Mouse (Mus musculus) layer of hippocampus, adult 11-12 months (tissue): ENCODE data around the gene Wnt7b.

Experiments
- DNase-seq: peaks from one replicate; pipeline ENCODE4 v3.0.0; 2022; ENCODE audit warnings: low spot score

Gene Wnt7b

DNA sequence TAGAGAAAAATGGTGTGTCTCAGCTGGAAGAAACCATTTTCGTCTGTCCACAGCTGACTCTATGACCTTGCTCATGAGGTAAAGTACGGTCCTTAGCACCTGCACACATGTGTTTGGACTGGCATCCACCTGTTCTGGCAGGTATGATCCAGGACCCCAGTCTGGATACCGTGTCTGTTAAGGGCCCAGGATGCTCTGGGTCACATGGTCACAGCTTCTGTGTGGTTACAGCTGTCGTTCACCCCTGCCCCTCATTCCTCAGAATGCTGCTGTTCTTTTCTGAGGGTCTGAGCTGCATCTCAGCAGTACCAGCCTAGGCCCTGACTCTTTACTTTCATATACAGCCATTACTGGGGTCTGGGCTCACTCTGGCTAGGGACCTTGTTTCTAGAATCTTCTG lies 18.9 kb upstream of the Wnt7b start:
- DNase-seq = no peak

DNA sequence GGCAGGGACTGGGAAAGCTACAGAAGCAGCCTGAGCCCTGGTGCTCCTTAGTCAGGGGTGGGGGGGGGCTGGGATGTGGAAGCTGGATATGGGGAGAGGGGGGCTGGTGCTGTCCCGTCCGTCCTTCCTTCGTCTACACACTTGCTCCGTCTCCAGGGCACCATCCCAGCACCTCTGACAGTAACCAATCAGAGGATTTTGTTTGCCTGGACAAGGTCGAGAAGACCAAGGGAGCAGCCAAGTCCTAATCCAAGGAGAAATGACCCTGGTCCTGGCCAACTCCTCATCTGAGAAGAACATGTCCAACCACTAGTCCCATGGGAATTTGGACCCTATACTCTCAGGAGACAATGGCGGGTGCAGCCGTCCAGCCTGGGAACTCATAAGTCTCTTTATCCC lies 18.4 kb upstream of the Wnt7b start:
- no peak for DNase-seq

DNA sequence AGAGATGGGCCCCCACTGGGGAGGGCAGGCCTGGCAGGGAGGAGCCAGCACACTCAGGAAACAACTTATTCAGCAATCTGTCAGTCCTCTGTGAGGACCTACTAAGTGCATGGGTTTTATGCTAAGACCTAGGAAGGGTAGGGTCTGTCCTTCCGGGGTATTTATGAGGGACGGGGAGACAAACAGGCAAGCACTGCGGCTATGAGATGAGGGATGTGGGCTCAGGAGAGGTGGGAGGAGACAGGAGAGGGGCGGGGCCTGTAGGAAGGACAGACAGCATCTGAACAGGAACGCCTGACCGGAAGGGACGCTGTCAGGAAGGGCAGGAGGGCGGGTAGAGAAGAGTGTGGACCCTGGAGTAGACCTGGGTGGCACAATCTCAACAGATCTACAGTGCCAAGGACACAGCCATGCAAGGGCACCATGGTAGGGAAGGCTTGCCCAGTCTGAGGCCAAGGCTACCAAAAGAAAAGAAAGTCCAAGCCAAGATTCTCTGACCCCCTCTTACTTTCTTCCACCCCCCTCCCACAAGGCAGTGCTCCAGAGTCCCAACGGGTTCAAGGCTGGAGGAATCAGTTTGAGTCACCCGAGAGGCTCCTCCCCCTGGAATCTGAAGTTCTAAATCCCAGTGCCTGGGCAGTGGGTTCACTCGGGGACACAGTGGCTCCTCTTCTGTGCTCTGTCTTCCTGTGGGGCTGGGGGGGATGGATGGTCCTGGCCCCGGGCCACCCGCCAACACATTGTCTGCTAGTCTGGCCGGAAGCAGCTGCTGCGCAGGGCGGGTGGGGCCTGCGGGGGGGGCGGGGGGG lies 17.8 kb upstream of the Wnt7b start:
- DNase-seq = no peak

DNA sequence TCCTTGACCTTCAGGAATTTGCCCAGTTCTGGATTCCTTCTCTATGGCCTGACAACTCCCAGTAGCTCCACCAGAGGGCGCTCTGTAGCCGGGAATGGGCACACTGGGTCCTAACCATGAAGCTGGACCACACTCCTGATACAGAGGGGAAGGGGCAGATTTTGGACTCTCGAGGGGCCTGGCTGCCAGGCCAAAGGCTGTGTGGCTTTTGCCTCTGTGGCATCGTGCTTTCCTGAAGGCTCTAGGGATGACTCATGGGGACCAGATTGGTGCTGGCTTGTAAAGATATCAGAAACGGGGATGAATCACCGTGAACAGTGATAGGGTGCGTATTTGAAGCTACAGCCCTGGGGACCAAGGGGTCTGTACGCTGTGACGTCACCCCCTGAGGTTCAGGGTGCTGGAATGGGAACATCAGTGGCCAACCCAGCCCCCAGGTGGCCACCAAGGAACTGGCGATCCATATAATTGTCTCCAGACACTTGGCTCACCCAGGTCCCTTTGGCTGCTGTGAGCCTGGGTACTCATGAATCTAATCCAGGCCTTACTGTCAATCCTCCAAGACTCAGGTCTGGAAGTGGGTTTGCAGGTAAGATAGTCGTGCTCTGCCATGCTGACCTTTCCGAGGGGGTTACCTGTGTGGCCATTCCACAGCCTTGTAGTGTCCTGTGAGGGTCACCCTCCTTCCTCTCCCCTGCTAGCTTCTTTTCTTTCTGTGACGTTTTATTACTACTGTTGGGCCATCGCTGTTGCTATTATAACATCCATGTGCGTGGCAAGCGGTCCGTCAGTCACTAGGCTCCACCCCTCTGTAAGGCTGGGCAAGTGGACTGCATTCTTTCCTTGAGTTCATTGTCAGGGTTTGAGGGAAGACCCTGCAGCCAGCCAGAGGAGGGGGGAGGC lies 17.0 kb upstream of the Wnt7b start:
- DNase-seq = peak; percentile 80

DNA sequence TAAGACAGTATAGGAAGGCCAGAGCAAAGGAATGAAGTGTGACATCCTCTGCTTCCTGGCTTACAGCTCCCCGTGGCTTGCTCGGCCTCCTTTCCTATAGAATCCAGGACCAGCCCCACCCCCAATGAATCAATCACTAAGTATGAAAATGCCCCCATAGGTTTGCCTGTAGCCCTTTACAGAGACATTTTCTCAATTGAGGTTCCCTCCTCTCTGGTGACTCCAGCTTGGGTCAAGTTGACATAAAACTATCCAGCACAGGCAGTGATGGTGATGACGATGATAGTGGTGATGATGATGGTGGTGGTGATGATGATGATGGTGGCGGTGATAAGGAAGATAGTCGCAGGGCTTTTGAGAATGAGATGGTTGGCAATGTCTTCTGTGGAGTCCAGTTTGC lies 16.2 kb upstream of the Wnt7b start:
- no peak for DNase-seq

DNA sequence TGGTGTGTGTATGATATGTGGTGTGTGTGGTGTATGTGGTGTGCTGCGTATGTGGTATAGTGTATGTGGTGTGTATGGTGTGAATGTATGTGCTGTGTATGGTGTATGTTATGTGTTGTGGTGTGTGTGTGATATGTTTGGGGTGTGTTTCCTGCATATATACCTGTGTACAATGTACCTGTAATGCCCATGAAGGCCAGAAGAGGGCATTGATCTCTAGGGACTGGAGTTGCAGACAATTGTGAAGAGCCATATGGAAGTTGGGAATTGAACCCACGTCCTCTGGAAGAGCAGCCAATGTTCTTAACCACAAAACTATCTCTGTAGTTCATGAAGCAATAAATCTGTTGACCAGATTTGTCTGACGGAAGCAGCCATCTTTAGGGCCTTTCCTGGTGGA lies 15.1 kb upstream of the Wnt7b start:
- no peak for DNase-seq

DNA sequence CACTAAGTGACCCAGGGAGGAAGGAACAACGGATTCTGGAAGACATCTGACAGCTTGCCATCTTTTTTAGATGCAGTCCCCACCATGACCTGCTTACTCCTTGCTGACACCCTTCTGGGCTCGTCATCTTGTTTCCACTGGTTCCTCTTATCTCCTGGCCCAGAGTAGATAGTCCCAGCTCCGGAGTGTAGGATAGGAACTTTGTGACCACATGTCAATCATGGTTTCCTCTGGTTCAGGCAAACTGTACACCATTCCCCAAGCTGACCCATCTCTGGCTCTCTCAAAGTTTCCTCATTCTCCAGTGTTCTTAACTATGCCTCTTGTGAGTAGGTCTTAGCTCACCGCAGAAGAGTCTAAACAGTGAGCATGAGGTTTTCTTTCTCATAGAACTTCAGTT lies 10.4 kb upstream of the Wnt7b start:
- DNase-seq = no peak

DNA sequence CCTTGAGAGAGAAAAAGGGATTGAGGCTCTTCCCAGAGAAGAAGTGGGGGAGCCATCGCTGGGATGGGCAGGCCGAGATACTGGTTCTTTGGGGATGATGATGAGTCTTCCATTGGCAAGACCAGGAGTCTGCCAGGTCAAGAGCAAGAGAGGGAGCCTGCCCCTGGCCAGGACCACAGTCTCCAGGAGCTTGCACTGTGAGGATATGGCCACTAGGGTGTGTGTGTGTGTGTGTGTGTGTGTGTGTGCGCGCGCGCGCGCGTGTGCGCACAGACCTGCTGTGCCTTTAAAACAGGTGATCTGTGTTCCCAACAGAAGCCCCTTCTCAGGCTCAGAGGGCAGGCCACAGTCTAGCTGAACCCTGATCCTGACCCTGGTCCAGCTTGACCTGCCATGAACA lies 8.6 kb upstream of the Wnt7b start:
- DNase-seq = no peak

DNA sequence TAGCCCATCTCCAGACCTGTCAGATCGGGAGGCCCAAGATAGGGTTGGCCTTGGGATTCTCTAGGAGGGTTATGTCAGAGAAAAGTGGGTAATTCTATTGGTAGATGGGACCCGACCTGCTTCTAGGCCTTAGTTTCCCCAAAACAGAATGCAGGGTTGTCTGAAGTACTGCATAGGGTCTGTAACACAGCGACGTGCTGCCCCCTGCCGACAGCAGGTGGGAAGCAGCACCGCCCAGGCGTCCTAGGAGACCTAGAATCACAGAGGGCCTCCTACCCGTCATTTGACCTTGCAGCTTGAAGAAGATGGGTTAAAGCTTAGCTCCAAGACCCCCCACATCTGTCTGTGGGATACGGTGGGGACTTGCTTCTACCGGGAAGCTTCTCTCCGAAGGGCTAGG lies 1.2 kb upstream of the Wnt7b start:
- DNase-seq = peak; percentile 79

DNA sequence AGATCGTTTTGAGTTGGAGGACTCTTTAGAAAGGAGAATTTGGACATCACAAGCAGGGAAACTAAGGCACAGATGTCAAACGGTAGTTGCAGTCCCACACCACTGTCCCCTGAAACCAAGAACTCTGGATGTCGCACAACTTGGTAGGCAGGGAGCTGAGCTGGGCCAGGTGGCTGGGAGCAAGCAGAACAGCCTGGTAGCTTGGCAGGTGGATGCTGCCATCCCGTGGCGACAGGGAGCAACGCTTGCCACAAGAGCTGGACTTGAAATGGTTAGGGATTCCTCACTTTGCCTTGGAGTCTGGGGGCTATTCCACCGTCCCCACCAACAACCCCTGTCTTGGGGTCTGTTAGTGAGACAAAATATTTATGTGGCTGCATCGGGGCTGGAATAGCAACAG lies 751 bp upstream of the Wnt7b start:
- DNase-seq = peak; percentile 87

DNA sequence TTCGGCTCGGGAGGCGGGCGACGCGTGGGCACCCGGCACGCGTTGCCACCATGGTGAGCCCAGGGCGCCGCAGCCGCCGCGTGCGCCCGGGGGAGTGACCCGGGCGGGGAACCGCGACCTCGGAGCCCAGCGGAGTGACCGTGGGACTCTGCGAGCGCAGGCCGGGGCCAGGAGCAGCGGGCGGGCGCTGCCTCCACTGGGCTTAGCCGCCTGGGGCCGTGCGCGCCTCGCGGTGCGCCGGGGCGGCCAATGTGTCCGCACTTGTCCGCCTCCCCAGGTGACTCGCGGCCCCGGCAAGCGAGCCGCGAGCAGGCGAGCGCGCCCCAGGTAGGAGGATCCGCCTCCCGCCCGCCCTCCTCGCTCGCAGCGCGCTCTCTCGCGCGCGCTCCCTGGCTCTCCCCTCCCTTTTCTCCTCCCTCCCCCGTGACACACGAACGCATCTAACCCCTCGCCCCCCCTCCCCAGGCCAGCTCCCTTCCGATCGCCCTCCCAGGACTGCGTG lies 659 bp downstream of the Wnt7b start:
- DNase-seq = no peak

DNA sequence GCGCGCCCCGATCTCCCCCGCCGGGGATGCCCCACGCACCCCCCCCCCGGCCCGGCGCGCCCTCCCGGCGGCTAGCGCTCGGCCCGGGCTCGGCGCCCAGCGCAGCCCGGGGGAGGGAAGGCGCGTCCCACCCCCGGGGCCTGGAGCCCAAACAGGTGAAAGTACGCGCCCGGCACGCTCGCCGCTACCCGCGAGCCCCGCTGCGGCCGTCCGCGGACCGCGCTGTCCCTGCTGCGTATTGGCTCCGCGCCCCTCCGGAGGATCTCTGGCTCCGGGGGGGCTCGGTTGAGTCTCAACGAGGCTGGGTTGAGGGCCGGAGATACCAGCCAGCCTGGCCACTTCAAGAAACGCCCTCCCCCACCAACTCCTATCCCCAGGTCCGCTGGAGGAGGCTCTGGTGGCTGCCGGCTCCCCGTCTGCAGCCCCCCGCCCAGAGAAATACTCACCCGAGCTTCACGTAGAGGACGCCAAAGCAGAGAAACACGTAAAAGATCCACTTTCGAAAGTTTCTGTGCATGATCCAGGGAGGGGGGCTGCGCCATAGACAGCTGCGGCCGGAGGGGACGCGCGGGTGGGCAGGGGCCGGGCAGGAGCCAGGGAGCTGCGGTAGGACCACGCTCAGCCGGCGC lies 1.2 kb downstream of the Wnt7b start:
- DNase-seq = no peak

DNA sequence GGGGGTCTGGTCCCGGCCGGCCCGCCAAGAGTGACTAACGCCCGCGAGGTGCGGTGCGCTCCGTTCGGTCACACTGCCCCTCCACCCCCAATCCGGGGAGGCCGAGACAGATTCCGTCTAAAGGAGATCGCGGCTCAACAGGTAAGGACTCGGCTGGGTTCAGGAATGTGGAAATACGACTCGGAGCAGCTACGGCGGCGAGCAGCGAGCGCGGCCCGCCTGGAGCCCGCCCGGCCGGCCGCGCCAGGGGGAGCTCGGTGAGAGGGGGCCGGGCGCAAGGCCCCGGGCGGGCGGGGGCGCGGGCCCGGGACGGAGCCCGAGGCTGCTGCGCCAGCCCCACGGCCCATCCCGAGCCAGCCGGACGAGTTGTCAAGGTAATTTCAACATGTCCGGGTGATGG lies 1.8 kb downstream of the Wnt7b start:
- no peak for DNase-seq

DNA sequence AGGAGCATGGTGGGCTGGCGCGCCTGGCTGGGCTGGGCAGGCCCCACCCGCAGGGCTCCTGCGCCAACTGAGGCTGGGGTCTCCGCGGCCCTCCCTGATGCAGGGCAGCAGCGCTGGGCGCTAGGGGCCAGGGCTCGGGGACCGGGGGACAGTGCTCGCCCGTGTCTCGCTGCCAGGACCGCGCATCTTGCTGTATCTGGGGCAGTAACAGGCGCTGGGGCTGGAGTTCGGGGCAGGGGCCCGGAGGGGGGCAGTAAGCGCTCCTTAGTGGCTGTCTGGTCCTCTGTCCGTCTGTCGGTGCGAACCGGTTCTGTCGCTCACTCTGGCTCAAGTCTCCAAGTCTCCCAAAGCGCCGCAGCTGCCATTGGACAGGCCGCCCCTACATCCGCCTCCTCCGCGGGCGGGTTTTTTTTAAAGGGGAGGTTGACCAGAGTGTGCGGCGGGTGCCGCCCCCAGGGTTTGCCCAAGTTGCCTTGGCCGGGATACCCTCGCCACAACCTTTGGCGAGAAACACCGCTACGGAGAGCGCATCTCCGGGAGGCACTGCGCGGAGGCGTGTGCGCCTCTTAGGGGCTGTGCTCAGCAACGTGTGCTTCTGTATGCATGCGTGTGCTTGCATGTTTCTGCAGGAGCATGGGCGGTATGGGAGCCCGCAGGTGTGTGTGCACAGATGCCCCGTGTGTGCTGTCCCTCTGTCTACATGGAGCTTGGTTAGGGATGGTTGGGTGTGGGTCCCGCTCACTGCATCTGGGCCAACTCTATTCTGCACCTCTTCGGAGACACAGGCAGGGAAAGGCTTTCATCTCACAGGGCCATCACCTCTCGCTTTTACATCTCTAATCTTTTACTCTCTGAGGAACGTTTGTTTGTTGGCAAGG lies 4.5 kb downstream of the Wnt7b start:
- DNase-seq = no peak

DNA sequence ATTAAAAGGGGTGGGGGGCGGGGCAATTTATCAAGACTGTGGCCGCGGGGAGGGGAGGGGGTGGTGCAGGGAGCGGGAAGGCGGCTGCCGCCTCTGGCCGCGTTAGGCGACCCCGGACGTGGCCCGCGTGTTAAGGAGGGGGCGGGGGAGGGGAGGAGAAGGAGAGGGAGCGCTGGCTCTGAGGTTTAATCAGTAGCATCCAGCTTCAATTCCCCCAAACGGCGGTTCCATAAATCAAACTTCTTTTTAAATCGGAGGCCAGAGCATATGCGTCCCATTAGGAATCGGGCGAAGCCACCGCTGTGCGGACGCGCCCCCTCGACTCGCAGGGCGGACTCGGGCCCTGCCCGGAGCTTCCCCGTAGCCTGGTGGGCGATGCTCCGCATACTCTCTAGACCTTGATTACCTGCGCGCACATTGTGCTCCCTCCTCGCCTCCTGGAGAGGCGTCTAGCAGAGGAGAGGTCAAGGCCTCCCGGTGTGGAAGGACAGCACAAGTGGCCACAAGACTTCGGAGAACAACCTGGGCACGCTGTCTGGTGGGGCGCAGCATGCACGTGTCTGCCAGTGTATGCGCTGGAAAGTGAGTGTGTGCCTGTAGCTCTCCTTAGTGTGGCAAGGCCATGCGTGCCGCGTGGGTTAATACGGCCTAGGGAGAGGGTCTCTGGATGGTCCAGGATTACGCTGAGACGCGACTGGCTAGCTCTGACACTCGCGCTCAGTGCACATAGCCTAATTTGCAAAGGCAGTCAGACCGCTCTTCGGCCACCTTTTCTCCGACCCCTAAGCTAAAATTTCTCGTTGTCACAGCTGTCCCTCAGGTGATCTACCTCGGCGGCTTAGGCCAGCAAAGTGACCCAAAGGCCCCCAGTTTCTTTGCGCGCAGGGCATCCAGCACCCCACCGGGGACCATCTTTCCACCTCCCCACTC lies 5.5 kb downstream of the Wnt7b start:
- no peak for DNase-seq

DNA sequence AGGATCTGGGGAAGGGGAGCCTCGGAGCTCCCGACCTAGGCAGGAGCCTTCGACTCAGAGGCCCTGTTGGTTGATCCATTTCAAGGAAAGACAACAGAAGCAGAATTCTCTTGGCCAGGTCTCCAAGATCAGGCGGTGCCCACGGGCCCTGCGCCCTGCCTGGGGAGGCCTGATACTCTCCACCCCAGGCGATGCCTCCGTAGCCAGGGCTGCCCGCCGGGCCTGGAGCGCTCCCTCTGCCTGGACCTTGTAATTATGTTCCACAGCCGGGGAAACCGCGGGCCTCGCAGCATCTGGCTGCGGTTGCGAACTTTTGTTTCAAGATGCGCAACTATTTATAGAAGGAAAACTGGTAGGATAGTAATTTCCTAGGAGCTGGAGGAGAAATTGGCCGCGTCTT lies 6.2 kb downstream of the Wnt7b start:
- DNase-seq = no peak

DNA sequence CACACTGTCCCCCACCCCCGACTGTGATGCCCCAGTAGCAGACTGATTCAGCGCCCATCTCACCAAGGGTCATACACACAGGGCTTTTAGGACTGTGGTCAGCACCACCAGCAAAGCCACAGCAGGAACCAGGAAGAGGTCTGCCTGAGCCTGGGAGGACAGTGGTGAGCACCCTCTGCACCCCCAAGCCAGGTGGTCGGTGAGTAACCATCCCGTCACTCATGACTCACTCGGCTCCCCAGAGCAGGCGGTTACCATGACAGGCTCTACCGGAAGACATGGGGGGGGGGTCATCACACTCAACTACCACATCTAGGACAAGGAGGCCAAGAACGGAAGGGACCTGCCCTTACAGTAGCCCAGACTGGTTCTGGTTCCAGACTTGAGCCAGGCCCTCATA lies 7.7 kb downstream of the Wnt7b start:
- no peak for DNase-seq

DNA sequence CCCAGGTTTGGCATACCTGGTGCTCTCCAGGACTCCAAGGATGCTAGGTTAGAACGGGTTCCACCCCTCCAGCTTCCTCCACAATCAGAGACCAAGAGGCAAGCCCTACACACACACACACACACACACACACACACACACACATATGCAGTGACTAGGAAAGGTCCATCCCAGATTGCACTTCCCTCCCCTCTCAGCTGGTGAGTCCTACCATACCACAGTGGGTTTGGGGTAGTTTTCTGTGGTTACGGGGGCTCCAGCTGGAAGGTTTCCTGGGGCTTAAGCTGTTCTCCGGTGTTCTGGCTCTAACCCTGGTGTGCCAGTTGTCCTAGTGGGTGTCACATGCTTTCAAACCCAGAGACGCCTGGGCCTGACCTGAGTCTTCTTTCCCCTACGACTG lies 8.2 kb downstream of the Wnt7b start:
- no peak for DNase-seq

DNA sequence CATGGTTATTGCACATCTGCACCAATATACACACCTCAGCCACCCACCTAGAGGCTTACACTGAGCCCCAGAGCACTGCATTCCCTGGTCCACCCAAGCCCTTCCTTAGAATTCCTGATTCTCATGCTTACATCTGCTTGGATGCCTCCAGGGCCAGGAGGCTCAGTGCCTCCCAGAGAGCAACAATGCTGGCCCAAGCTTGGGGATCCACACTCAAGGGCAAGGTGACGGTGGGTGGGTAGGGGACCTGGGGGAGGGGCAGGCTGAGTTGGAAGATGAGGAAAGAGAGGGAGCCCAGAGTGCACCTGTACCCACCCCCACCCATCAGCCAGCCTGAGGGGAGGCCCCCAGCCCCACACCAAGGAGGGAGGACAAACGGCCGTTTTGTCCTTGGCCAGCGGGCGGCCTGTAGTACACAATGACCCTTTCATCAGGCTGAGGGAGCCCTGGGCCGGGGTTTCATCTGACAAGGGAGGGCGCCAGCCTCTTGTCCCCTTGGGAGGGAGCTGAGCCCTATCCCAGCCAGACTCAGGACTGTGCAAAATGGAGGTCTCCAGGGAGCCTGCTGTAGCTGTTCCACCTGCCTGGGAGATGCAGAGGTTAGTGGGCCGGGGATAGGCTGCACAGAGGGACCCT lies 9.5 kb downstream of the Wnt7b start:
- peak; percentile 43 for DNase-seq
